Mouse (Mus musculus) mesoderm, embryonic 11.5 days (tissue): ENCODE results near the gene Kat6b.

Source experiments
- DNase-seq: peaks from one replicate; pipeline ENCODE4 v3.0.0-alpha.2; 2012; ENCODE audit warnings: low read depth, low spot score

Gene Kat6b

DNA sequence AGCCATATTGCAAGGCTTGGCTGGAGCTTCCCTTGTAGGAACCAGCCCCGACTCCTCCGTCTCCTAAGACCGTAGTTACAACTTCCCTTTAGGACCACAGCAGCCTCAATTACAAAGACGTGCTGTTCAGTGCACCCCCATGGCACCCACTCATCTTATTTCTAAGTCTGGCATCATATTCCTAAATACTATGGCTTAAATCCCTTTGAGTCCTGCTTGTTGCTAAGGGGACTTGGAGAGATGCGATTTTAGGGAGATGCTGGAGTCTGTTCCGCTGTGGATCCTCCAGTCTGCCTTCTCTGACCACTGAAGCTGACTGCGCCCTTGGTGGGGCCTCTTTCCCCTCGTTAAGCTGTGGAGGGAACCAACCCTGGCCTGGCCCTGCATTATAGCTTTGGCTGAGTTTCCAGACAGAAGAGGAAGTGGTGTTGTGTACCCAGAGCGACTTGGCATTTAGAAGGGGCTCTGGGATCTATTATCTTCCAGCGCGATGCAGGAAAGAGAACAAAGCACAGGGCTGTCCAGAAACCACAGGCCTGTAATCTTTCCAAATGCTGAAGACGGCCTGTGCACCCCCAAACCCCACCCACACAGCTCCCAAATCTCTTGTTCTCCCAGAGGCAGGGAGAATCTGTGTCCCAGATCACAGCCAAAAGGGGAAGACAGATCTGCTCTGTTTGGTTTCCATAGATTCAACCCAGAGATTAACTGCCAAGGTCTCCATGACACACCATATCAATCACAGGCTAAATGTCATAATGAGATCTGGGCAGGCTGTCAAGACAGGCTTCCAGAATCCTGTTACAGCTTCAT is 225.7 kb downstream of the Kat6b start:
- DNase-seq, result no peak

GRCm38 (mm10) chr14:21709545-21709944 is 228.3 kb downstream of the Kat6b start:
- no peak for DNase-seq

DNA sequence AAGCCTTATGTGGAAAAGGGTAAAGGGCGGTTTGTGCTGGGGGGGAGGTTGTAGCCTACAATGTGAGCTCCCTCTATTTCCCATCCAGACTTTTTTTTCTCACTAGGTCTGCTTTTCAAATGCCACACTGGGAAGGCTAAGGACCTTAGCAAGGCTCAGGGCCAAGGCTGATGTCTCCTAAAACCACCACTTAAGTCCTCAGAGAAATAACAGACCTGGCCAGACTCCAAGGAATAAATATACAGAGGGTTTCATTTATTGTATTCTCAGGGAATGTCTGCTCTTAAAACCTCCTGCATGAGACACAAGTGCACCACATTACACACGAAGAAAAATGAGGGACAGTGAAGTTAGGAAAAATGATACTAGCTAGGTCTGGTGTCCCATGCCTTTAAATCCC is 230.0 kb downstream of the Kat6b start:
- DNase-seq, result no peak

- DNase-seq, result no peak
Observed at GRCm38 (mm10) chr14:21714486-21714885, 233.3 kb downstream of the Kat6b start, which contains the start of gene Dupd1. Dupd1 (minus strand) TSS chr14:21714576.

DNA sequence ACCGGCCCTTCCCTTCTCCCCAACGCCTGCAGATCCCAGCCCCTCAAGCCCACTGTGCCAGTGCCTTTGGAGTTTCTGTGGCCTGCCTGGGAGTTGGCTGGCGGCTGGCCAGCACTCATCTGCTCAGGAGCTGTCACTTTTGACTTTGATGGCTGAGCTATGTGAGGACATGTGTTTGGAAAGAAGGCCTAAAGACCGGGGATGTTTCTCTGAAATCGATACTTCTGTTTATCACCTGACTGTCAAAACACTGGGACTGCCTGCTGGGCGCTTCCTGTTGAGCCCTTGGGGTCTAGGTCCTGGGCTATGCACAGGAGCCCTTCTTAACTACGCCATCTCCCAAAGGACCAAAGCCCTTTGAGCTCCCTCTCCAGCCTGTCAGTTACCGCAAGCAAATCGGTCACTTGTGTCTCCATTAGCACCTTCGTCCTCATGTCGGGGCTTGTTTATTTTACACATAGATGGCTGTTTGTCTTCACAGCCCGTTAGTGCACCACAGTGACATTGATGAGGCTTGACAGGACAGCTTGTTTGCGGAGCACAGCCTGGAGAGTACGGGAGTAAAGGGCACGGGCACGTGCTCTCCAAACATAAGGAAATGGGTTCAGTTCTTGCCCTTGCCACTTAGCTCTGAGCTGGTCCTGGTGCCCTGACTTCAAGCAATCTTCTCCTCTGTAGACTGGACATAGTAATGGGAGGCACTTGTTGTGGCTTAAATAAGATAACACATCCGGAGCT is 238.6 kb downstream of the Kat6b start:
- DNase-seq, result peak; percentile 44

DNA sequence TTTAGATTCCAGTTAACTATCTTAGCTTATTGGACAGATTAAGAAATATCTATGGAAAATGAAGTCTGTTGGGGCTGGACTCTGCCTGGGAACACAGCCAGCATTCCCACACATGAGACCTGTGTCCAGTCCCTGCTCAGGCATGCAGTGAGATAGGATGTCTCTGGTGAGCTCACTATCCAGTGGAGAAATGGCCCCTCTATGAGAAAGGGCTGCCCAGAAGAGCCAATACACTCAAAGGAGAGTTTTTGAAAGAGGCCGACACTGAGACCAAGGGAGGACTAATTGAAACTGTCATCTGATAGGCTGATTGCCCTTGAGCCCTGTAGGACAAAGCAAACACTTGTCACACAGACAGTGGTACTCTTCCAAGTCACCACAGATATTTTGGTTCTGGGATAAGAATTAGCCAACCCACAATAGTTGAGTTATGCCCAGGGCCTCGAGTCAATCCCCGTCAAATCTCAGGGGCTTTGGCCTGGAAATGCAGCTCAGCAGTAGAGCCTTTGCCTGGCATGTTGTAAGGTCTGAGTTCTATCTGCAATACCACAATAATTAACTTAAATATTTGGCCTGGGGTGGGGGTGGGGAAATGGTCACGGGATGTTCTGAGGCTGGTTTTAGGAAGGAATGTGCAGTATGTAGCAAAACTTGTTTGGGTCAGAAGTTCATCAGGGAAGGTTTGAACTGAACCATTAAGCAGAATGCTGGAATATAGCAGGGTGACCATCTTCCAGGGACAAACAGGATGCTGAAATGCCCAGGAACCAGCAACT is 239.4 kb downstream of the Kat6b start:
- DNase-seq, result no peak
